8 mouse cellular contexts compared by ENCODE assay signal in the genomic region with DNA sequence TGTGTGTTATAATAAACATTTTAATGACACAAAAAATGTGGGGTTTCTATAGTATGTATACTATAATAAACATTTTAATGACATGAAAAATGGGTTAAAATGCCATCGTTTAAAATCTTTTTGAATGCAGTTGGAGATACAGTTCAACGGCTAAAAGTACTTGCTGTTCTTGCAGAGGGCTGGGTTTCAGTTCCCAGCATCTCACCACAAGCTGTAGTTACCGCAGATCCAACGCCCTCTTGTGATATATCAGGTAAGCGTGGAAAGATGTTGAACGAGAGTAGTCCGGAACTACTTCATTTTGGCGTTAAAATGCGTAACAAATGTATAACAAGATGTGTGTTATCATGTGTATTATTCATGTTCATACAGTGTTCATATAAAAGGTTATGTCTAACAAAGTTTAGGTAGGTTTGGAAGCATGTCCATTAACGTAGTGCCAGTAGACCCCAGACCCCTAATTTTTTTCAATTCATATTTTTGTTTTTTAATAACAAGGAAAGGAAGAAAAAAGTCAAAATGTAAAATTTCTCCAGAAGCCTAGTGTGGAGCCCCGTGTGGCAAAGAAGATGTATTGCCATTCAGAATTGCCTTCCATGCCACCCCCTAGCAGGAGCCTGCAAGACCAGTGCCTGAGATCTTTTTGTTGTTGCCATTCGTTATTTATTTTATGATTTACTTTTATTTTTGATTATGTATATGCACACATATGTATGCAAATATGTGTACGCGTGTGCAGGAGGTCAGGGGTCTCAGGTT. TPM values are rescaled to one million over a fixed set of nuclear protein-coding genes. Genes with fewer than 3 reads are reported as not detected.
DNase-seq lines count a peak whose midpoint lies in the region; ATAC-seq and TF ChIP-seq lines count a peak whose summit lies in the region.

No protein-coding gene starts in this region.

- WGBS in kidney, postnatal 0 days: 43% methylated on average over 14 of the region's 14 CpGs
- 40% methylated on average over 14 of the region's 14 CpGs for WGBS in hindbrain, embryonic 11.5 days
- WGBS in midbrain, embryonic 15.5 days: 38% methylated on average over 14 of the region's 14 CpGs

- no peak for ATAC-seq in kidney, postnatal 0 days (replicated peaks; ENCODE audit: low FRiP score, low read depth)
- no peak for ATAC-seq in hindbrain, embryonic 11.5 days (ENCODE audit: low FRiP score)
- peak; percentile 23 for ATAC-seq in midbrain, embryonic 15.5 days (replicated peaks)
- ATAC-seq in megakaryocyte-erythroid progenitor cell, adult 5-6 weeks (replicated peaks; ENCODE audit: low FRiP score, low TSS enrichment, poor library complexity, severe bottlenecking): no peak

- no peaks in the 10 kb centered on the region for H3K9me3 ChIP-seq in kidney, postnatal 0 days (replicated peaks; ENCODE audit: low read length)
- no peaks in the 10 kb centered on the region for H3K9me3 ChIP-seq in hindbrain, embryonic 11.5 days (ENCODE audit: control insufficient read depth, low read length)
- H3K9me3 ChIP-seq in midbrain, embryonic 15.5 days: no peaks in the 10 kb centered on the region

- H3K27me3 ChIP-seq in kidney, postnatal 0 days (ENCODE audit: insufficient read depth, low read length): no peaks in the 10 kb centered on the region
- no peaks in the 10 kb centered on the region for H3K27me3 ChIP-seq in hindbrain, embryonic 11.5 days (ENCODE audit: control insufficient read depth, insufficient read depth, low read length)
- H3K27me3 ChIP-seq in midbrain, embryonic 15.5 days (replicated peaks): no peaks in the 10 kb centered on the region

- DNase-seq in kidney, postnatal 0 days (ENCODE audit: low spot score): peak; percentile 16
- DNase-seq in kidney, postnatal 36 days: no peak
- peak; percentile 36 for DNase-seq in ZHBTc4 (ENCODE audit: low read depth, low spot score)
- DNase-seq in hindbrain, embryonic 11.5 days (ENCODE audit: low spot score): peak; percentile 14
- no peak for DNase-seq in cerebellum, adult 9-11 months
- no peak for DNase-seq in spleen, adult 18-20 months

- peak overlapping the region; percentile 92; the same call in 1 of the 2 replicates for H3K4me3 ChIP-seq in kidney, postnatal 0 days (replicated peaks; ENCODE audit: low read depth, low read length)
- peak overlapping the region; percentile 89 for H3K4me3 ChIP-seq in hindbrain, embryonic 11.5 days (ENCODE audit: low read depth, low read length)
- H3K4me3 ChIP-seq in midbrain, embryonic 15.5 days: peak overlapping the region; percentile 79

- TF ChIP-seq CTCF in kidney, postnatal 0 days (IDR thresholded peaks at IDR 0.05; ENCODE audit: low read depth): peak; percentile 37

- no peak overlapping the region for H3K9ac ChIP-seq in kidney, postnatal 0 days (ENCODE audit: low read depth, low read length)
- no peak overlapping the region for H3K9ac ChIP-seq in hindbrain, embryonic 11.5 days (ENCODE audit: low read depth, low read length)
- H3K9ac ChIP-seq in midbrain, embryonic 15.5 days: no peak overlapping the region

- H3K36me3 ChIP-seq in kidney, postnatal 0 days (ENCODE audit: insufficient read depth, low read length): peaks cover 12% of the 10 kb centered on the region
- 0 out of 2 replicates have a peak, but pooled peaks cover 6% of the 10 kb centered on the region for H3K36me3 ChIP-seq in hindbrain, embryonic 11.5 days (ENCODE audit: control insufficient read depth, insufficient read depth, low read length)
- peaks cover 9% of the 10 kb centered on the region for H3K36me3 ChIP-seq in midbrain, embryonic 15.5 days (replicated peaks)

- H3K27ac ChIP-seq in kidney, postnatal 0 days: no peak overlapping the region
- no peak overlapping the region for H3K27ac ChIP-seq in hindbrain, embryonic 11.5 days (ENCODE audit: low read depth, low read length)
- no peak overlapping the region for H3K27ac ChIP-seq in midbrain, embryonic 15.5 days

- H3K4me2 ChIP-seq in kidney, postnatal 0 days (ENCODE audit: low read length): peak overlapping the region; percentile 78
- H3K4me2 ChIP-seq in hindbrain, embryonic 11.5 days (replicated peaks; ENCODE audit: low read depth, low read length): peak overlapping the region; percentile 74
- peak overlapping the region; percentile 76 for H3K4me2 ChIP-seq in midbrain, embryonic 15.5 days

- H3K4me1 ChIP-seq in kidney, postnatal 0 days (replicated peaks; ENCODE audit: insufficient read depth, low read length): peaks cover 10% of the 10 kb centered on the region; the same call in 1 of the 2 replicates
- H3K4me1 ChIP-seq in hindbrain, embryonic 11.5 days (replicated peaks; ENCODE audit: control insufficient read depth, insufficient read depth, low read length): peaks cover 3% of the 10 kb centered on the region; the same call in 1 of the 2 replicates
- H3K4me1 ChIP-seq in midbrain, embryonic 15.5 days: peaks cover 16% of the 10 kb centered on the region

RNA-seq across cellular contexts. Expression of gene Zfp746, which starts 0.7 kb away (rescaled TPM):
- polyA plus RNA-seq in kidney, postnatal 0 days (2015; fragmentation: Nextera tagmentation; extraction: Ambion mirVana): 14.6 and 18.3 TPM in 2 replicates
- polyA plus RNA-seq in hindbrain, embryonic 11.5 days (2014; fragmentation: Nextera tagmentation; extraction: Ambion mirVana): 20.7 and 23.9 TPM in 2 replicates
- 22.4 and 26.3 TPM in 2 replicates for polyA plus RNA-seq in midbrain, embryonic 15.5 days (2015; fragmentation: Nextera tagmentation; extraction: Ambion mirVana)
- 22.7 and 33.6 TPM in 2 replicates for total RNA-seq in megakaryocyte-erythroid progenitor cell, adult 5-6 weeks (2014; fragmentation: Nextera tagmentation)
- total RNA-seq in megakaryocyte-erythroid progenitor cell, adult 5-6 weeks (2017): 15.1 and 18.9 TPM in 2 replicates

RNA-seq across cellular contexts. Expression of gene Zfp777, which starts 38.4 kb away (rescaled TPM):
- 7.0 and 7.6 TPM in 2 replicates for polyA plus RNA-seq in kidney, postnatal 0 days (2015; fragmentation: Nextera tagmentation; extraction: Ambion mirVana)
- polyA plus RNA-seq in hindbrain, embryonic 11.5 days (2014; fragmentation: Nextera tagmentation; extraction: Ambion mirVana): 9.3 and 9.7 TPM in 2 replicates
- polyA plus RNA-seq in midbrain, embryonic 15.5 days (2015; fragmentation: Nextera tagmentation; extraction: Ambion mirVana): 13.9 and 15.1 TPM in 2 replicates
- total RNA-seq in megakaryocyte-erythroid progenitor cell, adult 5-6 weeks (2014; fragmentation: Nextera tagmentation): 13.3 and 33.3 TPM in 2 replicates
- 20.2 and 35.0 TPM in 2 replicates for total RNA-seq in megakaryocyte-erythroid progenitor cell, adult 5-6 weeks (2017)

Comparison
In these comparisons a context has a peak if more than half of its experiments do, and no peak if none do; other contexts are left out.
1. DNase-seq: peak in kidney, postnatal 0 days (single experiment), ZHBTc4 (single experiment) and hindbrain, embryonic 11.5 days (single experiment); none in kidney, postnatal 36 days (0 of 2), cerebellum, adult 9-11 months (single experiment) and spleen, adult 18-20 months (0 of 2).
2. Peak in every context shown above with its lines, with median percentiles within 50 percentile points of each other: H3K4me2 ChIP-seq and H3K4me3 ChIP-seq.